Mouse (Mus musculus): Measurements from ENCODE around the gene Rasgrp3. TPM values are rescaled to one million over a fixed set of nuclear protein-coding genes. Genes with fewer than 3 reads are reported as not detected.

Gene Rasgrp3
- polyA plus RNA-seq, 1 experiment from 2014 or later, result 15.6 TPM

DNA sequence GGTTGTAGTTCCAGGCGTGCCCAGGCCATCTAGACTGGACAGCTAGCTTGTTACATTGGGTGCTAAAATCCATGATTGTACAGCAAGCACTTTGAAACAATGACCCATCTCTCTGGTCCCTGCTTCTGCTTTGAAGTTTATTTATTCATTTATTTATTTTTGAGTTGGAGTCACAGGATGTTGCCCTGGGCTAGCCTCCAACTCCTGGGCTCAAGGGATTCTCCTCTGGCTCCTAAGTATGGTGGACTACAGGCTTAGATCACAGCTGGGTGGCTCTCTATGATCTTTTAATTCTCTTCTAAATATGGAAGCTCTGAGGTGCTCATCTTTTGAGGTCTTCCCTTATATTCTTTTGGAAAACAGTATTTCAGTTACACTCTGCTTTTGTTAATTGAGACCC, 90.7 kb downstream of the Rasgrp3 start:
- Histone ChIP-seq H3K9me3 (no peaks in the 10 kb centered on the region), H3K27ac (replicated peaks) (no peak overlapping the region), H3K4me2 (no peak overlapping the region), H3K27me3 (replicated peaks) (no peaks in the 10 kb centered on the region), H3K36me3 (peaks cover 17% of the 10 kb centered on the region), H3K9ac (no peak overlapping the region), H3K4me3 (no peak overlapping the region), H3K4me1 (0 out of 2 replicates have a peak, but pooled peaks cover 5% of the 10 kb centered on the region)
- WGBS, result 74% methylated on average over 1 of the region's 1 CpGs
- ATAC-seq (ENCODE audit: extremely low read depth, insufficient number of reproducible peaks, low FRiP score, low TSS enrichment), result no peak

GRCm38 (mm10) chr17:75529222-75529935, 93.7 kb downstream of the Rasgrp3 start:
- Histone ChIP-seq H3K36me3 (peaks cover 17% of the 10 kb centered on the region), H3K4me1 (peaks cover 2% of the 10 kb centered on the region), H3K27me3 (replicated peaks) (no peaks in the 10 kb centered on the region), H3K9me3 (no peaks in the 10 kb centered on the region), H3K4me3 (no peak overlapping the region), H3K27ac (replicated peaks) (no peak overlapping the region), H3K9ac (no peak overlapping the region), H3K4me2 (no peak overlapping the region)
- 91% methylated on average over 14 of the region's 14 CpGs for WGBS
- no peak for ATAC-seq (ENCODE audit: extremely low read depth, insufficient number of reproducible peaks, low FRiP score, low TSS enrichment)

DNA sequence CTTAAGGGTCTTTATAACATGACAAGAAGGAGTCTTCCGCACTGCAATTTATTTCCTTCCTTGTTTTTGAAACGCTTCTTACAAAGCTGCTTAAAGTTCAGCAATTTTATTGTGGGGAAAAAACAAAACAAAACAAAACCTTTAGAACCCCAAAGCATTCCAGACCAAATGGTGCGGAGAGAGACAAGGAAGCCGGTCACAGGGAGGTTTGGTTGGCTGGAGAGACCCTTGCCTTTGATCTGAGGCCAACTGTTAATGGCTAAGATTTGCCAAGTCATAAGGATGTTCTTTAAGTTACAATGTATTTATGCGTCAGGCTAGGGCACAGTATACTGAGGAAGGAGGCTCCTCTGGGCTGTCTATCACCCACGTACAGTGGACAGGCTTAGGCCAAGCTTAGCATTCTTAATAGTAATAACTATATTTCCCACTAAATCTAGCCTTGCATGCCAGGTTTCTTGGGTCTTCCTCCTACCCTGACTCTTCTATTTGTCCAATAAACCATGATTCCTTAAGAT, 96.8 kb downstream of the Rasgrp3 start:
- no peak for ATAC-seq (ENCODE audit: extremely low read depth, insufficient number of reproducible peaks, low FRiP score, low TSS enrichment)
- peaks cover 10% of the 10 kb centered on the region for H3K4me1 ChIP-seq
- 87% methylated on average over 6 of the region's 6 CpGs for WGBS
- H3K36me3 ChIP-seq, result peaks cover 25% of the 10 kb centered on the region
- no peak overlapping the region for H3K27ac ChIP-seq (replicated peaks)
- H3K9ac ChIP-seq, result no peak overlapping the region
- no peak overlapping the region for H3K4me3 ChIP-seq
- no peaks in the 10 kb centered on the region for H3K27me3 ChIP-seq (replicated peaks)
- H3K4me2 ChIP-seq, result no peak overlapping the region
- no peaks in the 10 kb centered on the region for H3K9me3 ChIP-seq

DNA sequence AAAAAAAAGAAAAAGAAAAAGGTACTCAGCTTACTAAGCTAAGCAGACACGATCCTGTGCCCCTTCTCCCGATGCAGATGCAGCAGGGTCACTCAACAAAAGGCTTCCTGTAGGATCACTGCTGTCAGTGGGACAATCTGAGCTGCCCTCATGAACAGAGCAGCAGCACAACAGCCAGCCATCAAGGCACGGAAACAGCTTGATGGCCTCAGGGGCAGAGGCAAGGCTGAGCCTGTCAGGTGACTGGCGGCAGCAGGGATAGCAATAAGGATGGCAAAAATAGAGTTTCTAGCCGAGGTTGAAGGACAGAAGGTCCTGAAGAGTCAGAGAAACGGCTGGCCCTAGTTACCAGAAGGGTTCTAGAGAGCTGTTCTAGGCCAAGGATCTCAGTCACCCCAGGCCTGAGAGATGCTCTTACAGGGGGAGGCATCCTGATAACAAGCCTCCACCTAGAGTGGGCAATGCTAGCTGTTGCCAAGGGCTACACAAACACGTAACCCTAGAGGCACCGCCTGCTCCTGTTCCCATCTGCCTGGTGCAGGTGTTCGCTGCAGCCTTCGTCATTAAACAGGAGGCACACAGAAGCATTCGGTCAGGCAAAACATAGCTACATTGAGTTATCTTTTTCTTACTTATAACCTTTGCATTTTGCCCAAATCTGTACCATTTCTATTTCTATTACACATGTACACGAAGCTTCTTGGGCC, 98.8 kb downstream of the Rasgrp3 start:
- 62% methylated on average over 12 of the region's 12 CpGs for WGBS
- no peak for ATAC-seq (ENCODE audit: extremely low read depth, insufficient number of reproducible peaks, low FRiP score, low TSS enrichment)
- no peak overlapping the region for H3K9ac ChIP-seq
- peaks cover 32% of the 10 kb centered on the region for H3K36me3 ChIP-seq
- no peak overlapping the region for H3K4me3 ChIP-seq
- H3K4me2 ChIP-seq, result no peak overlapping the region
- peaks cover 10% of the 10 kb centered on the region for H3K4me1 ChIP-seq
- H3K27ac ChIP-seq (replicated peaks), result no peak overlapping the region
- no peaks in the 10 kb centered on the region for H3K27me3 ChIP-seq (replicated peaks)
- no peaks in the 10 kb centered on the region for H3K9me3 ChIP-seq

- WGBS, result 91% methylated on average over 4 of the region's 4 CpGs
- H3K9ac ChIP-seq, result no peak overlapping the region
- ATAC-seq (ENCODE audit: extremely low read depth, insufficient number of reproducible peaks, low FRiP score, low TSS enrichment), result no peak
Observed at GRCm38 (mm10) chr17:75535612-75536011, 99.9 kb downstream of the Rasgrp3 start.

GRCm38 (mm10) chr17:75536396-75537049, 100.8 kb downstream of the Rasgrp3 start:
- H3K4me3 ChIP-seq, result no peak overlapping the region
- H3K36me3 ChIP-seq, result peaks cover 43% of the 10 kb centered on the region
- peaks cover 10% of the 10 kb centered on the region for H3K4me1 ChIP-seq
- no peak overlapping the region for H3K9ac ChIP-seq
- H3K9me3 ChIP-seq, result no peaks in the 10 kb centered on the region
- H3K27me3 ChIP-seq (replicated peaks), result no peaks in the 10 kb centered on the region
- H3K27ac ChIP-seq (replicated peaks), result no peak overlapping the region
- no peak overlapping the region for H3K4me2 ChIP-seq
- WGBS, result 31% methylated on average over 6 of the region's 6 CpGs
- no peak for ATAC-seq (ENCODE audit: extremely low read depth, insufficient number of reproducible peaks, low FRiP score, low TSS enrichment)

More at GRCm38 (mm10) chr17:75535612-75536011, 99.9 kb downstream of the Rasgrp3 start:
- no peaks in the 10 kb centered on the region for H3K27me3 ChIP-seq (replicated peaks)
- peaks cover 38% of the 10 kb centered on the region for H3K36me3 ChIP-seq
- no peak overlapping the region for H3K4me3 ChIP-seq
- H3K4me1 ChIP-seq, result peaks cover 10% of the 10 kb centered on the region
- H3K27ac ChIP-seq (replicated peaks), result no peak overlapping the region
- H3K9me3 ChIP-seq, result no peaks in the 10 kb centered on the region
- H3K4me2 ChIP-seq, result no peak overlapping the region

DNA sequence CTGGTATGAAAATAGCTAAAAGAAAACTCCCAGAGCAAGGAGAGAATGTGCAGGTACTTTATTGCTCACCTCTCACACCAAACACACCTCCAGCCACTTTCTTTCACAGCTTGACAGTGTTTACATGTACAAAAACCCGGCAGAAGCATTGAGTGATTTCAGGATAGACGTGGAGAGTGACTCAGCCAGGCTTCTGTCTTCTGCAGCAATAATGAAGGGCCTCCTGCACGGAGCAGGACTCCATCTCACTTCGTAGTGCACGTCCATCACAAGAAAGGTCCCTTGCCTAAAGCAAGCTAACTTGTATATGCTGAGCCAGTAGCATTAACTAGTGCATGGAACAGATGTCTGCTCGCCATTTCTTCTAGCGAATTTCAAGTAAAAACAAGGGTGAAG, 101.4 kb downstream of the Rasgrp3 start:
- 79% methylated on average over 7 of the region's 7 CpGs for WGBS
- Histone ChIP-seq H3K9ac (no peak overlapping the region), H3K9me3 (no peaks in the 10 kb centered on the region), H3K4me3 (no peak overlapping the region), H3K4me1 (peaks cover 10% of the 10 kb centered on the region), H3K27ac (replicated peaks) (no peak overlapping the region), H3K36me3 (peaks cover 49% of the 10 kb centered on the region), H3K27me3 (replicated peaks) (no peaks in the 10 kb centered on the region), H3K4me2 (no peak overlapping the region)
- no peak for ATAC-seq (ENCODE audit: extremely low read depth, insufficient number of reproducible peaks, low FRiP score, low TSS enrichment)

DNA sequence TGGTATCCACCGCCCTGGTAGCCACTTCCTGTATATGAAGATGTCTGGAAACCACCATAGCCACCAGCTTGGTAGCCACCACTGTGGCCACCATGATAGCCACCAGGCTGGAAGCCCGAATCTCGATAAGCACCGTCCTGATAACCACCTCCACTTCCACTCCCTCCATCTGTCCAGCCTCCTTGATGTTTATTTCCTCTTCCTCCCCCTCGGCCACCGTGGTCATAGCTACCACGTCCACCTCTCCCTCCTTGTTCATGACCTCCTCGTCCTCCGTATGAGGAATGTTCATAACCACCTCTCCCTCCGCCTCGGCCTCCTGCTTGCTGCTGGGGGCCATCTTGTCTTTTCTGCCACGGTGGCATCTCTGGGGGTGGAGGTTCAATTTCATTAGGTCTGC, 102.7 kb downstream of the Rasgrp3 start:
- 87% methylated on average over 12 of the region's 12 CpGs for WGBS
- peaks cover 11% of the 10 kb centered on the region for H3K4me1 ChIP-seq
- H3K27ac ChIP-seq (replicated peaks), result no peak overlapping the region
- no peaks in the 10 kb centered on the region for H3K9me3 ChIP-seq
- H3K9ac ChIP-seq, result no peak overlapping the region
- no peaks in the 10 kb centered on the region for H3K27me3 ChIP-seq (replicated peaks)
- no peak overlapping the region for H3K4me3 ChIP-seq
- ATAC-seq (ENCODE audit: extremely low read depth, insufficient number of reproducible peaks, low FRiP score, low TSS enrichment), result no peak
- H3K36me3 ChIP-seq, result peaks cover 53% of the 10 kb centered on the region
- no peak overlapping the region for H3K4me2 ChIP-seq

DNA sequence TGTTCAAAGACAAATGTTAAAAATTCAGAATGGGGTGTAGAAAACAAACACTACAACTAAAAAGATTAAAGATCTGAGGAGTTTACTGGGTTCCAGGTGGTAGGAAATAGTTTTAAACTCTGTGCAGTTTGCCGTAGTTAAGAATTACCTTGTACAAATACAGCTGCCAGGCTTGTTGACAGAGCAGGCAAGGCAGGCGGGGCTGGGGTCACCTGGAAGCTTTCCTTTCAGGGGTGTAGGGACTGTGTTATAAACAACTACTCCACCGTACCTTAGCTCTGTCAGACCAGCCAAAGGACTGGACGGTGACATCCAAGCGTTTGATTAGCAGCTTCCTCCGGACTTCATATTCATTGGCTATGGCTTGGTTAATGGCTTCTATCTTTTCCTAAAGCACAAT, 103.4 kb downstream of the Rasgrp3 start:
- Histone ChIP-seq H3K4me3 (no peak overlapping the region), H3K27ac (replicated peaks) (no peak overlapping the region), H3K4me2 (no peak overlapping the region), H3K9me3 (no peaks in the 10 kb centered on the region), H3K4me1 (peaks cover 18% of the 10 kb centered on the region), H3K27me3 (replicated peaks) (no peaks in the 10 kb centered on the region), H3K9ac (no peak overlapping the region), H3K36me3 (peaks cover 56% of the 10 kb centered on the region)
- ATAC-seq (ENCODE audit: extremely low read depth, insufficient number of reproducible peaks, low FRiP score, low TSS enrichment), result no peak
- 83% methylated on average over 6 of the region's 6 CpGs for WGBS

DNA sequence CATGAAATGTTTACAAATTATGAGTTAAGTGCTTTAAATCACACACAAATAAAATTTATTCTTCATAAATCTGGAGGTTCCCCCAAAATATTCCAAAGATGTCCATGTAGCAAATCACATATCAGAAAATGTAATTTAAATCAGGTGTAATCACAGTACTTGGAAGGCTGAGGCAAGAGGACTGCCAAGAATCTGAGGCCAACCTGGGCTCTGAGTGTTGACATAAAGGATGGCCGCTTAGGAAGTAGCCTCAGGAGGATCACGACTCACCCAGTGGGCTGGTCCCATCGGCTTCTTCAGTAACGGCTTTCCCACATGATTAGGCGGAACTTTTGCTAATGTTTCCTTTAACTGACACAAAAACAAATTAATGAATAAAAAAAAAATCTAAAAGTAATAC, 104.1 kb downstream of the Rasgrp3 start:
- Histone ChIP-seq H3K9me3 (no peaks in the 10 kb centered on the region), H3K4me3 (no peak overlapping the region), H3K4me1 (peaks cover 18% of the 10 kb centered on the region), H3K27me3 (replicated peaks) (no peaks in the 10 kb centered on the region), H3K27ac (replicated peaks) (no peak overlapping the region), H3K4me2 (no peak overlapping the region), H3K9ac (no peak overlapping the region), H3K36me3 (peaks cover 63% of the 10 kb centered on the region)
- ATAC-seq (ENCODE audit: extremely low read depth, insufficient number of reproducible peaks, low FRiP score, low TSS enrichment), result no peak
- WGBS, result 64% methylated on average over 5 of the region's 5 CpGs

- no peak overlapping the region for H3K4me2 ChIP-seq
- no peaks in the 10 kb centered on the region for H3K27me3 ChIP-seq (replicated peaks)
- H3K9me3 ChIP-seq, result no peaks in the 10 kb centered on the region
- WGBS, result 23% methylated on average over 7 of the region's 7 CpGs
- no peak for ATAC-seq (ENCODE audit: extremely low read depth, insufficient number of reproducible peaks, low FRiP score, low TSS enrichment)
- no peak overlapping the region for H3K27ac ChIP-seq (replicated peaks)
- peaks cover 75% of the 10 kb centered on the region for H3K36me3 ChIP-seq
- no peak overlapping the region for H3K4me3 ChIP-seq
- H3K9ac ChIP-seq, result no peak overlapping the region
- H3K4me1 ChIP-seq, result peaks cover 24% of the 10 kb centered on the region
Observed at GRCm38 (mm10) chr17:75543434-75543833, 107.7 kb downstream of the Rasgrp3 start.

Measured in heart, embryonic 13.5 days (tissue).